Mouse (Mus musculus) layer of hippocampus, postnatal 14 days (tissue): ENCODE results near the gene Gosr2. TPM values are rescaled to one million over a fixed set of nuclear protein-coding genes. Genes with fewer than 3 reads are reported as not detected.

Source experiments
- DNase-seq, 2 experiments: peaks; one replicate each; pipeline ENCODE4 v3.0.0; 2021 to 2022; ENCODE audit warnings: low spot score in 2 of 2, mixed read lengths in 1 of 2
- long read RNA-seq, 2 experiments: library from polyadenylated mRNA; stranded (forward); transcript quantifications; one replicate each; pipeline ENCODE4 v2.0.0; 2021
- total RNA-seq, 2 experiments: library from RNA; stranded (reverse); gene quantifications; 2 replicates each; pipeline ENCODE4 v1.2.3; 2021

The Gosr2 gene
- 10 to 100 TPM; 75.7 to 78.5 TPM for total RNA-seq
- long read RNA-seq, experiment 1, transcript Gosr2-203 (5 exons, 917 nt), result minor isoform, 6 of 125 reads
- long read RNA-seq, experiment 1, transcript Gosr2-201 (6 exons, 3,266 nt), result major isoform, 80 of 125 reads
- long read RNA-seq, experiment 1, transcript Gosr2-202 (5 exons, 1,044 nt), result minor isoform, 13 of 125 reads
- long read RNA-seq, experiment 1, partial matches to known transcripts, result 13 of 125 reads
- long read RNA-seq, experiment 1, other reads (novel, unspliced or antisense), result 13 of 125 reads
- long read RNA-seq, experiment 2, transcript Gosr2-202 (5 exons, 1,044 nt), result minor isoform, 17 of 147 reads
- long read RNA-seq, experiment 2, transcript Gosr2-201 (6 exons, 3,266 nt), result major isoform, 102 of 147 reads
- long read RNA-seq, experiment 2, transcript Gosr2-203 (5 exons, 917 nt), result minor isoform, 5 of 147 reads
- long read RNA-seq, experiment 2, partial matches to known transcripts, result 3 of 147 reads
- long read RNA-seq, experiment 2, other reads (novel, unspliced or antisense), result 20 of 147 reads

- peak; percentile 91 to 96 for DNase-seq
Measured at GRCm38 (mm10) chr11:103697565-103698176, at the start of gene Gosr2. Gosr2 (minus strand) TSS chr11:103697898.

GRCm38 (mm10) chr11:103735046-103735781, 37.5 kb upstream of the Gosr2 start:
- DNase-seq, result no peak

GRCm38 (mm10) chr11:103734411-103735045, 36.8 kb upstream of the Gosr2 start:
- DNase-seq, result no peak

- DNase-seq, result no peak
Measured at GRCm38 (mm10) chr11:103733961-103734360, 36.3 kb upstream of the Gosr2 start.

GRCm38 (mm10) chr11:103733069-103733468, 35.4 kb upstream of the Gosr2 start:
- DNase-seq, result no peak

GRCm38 (mm10) chr11:103732306-103732705, 34.6 kb upstream of the Gosr2 start:
- DNase-seq, result no peak

GRCm38 (mm10) chr11:103731594-103731993, 33.9 kb upstream of the Gosr2 start:
- DNase-seq, result no peak

- no peak for DNase-seq
Measured at GRCm38 (mm10) chr11:103729282-103729985, 31.7 kb upstream of the Gosr2 start.

- DNase-seq, result no peak
Measured at GRCm38 (mm10) chr11:103724331-103724771, 26.7 kb upstream of the Gosr2 start.

- peak in 1 of 2 experiments; percentile 6 for DNase-seq
Measured at GRCm38 (mm10) chr11:103722040-103722481, 24.4 kb upstream of the Gosr2 start.

- DNase-seq, result peak; percentile 12 to 22
Measured at GRCm38 (mm10) chr11:103721468-103722039, 23.9 kb upstream of the Gosr2 start.

GRCm38 (mm10) chr11:103719436-103719835, 21.7 kb upstream of the Gosr2 start:
- DNase-seq, result no peak

- DNase-seq, result no peak
Measured at GRCm38 (mm10) chr11:103716971-103717370, 19.3 kb upstream of the Gosr2 start.

GRCm38 (mm10) chr11:103714074-103714473, 16.4 kb upstream of the Gosr2 start:
- no peak for DNase-seq

GRCm38 (mm10) chr11:103711851-103712587, 14.3 kb upstream of the Gosr2 start:
- no peak for DNase-seq

GRCm38 (mm10) chr11:103709982-103710381, 12.3 kb upstream of the Gosr2 start:
- DNase-seq, result no peak

- DNase-seq, result no peak
Measured at GRCm38 (mm10) chr11:103707005-103707404, 9.3 kb upstream of the Gosr2 start.

GRCm38 (mm10) chr11:103698226-103698625, 528 bp upstream of the Gosr2 start:
- no peak for DNase-seq

- DNase-seq, result no peak
Measured at GRCm38 (mm10) chr11:103696851-103697564, 690 bp downstream of the Gosr2 start.
